In the genomic region with DNA sequence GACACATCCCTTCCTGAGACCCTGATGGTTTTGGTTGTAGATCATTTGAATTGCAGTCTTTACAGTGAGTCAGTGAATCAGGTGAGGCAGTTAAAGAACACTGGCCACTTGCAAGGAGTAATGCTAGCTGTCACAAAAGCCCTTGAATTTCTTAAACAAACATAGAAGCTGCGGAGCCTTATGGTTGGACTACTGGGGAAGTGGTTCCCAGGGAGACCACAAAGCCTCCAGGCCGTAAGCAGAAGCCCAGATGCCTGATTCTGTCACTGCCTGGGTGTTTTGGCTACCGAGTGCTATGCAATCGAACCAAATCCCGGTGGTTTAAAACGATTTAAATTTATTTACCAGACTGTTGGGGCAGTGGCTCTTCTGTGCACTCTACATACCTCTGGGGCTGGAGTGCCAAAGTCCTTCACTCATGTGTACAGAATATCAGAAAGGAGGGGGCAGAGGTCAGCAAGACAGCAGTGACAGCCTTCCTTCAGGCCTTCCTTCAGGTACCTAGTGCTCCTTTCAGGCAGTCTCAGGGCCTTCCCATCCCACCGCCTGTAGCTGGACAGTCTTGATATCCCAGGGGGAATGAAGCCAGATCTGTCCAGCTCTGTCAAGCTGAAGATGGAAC, we compare ENCODE assay signal across 17 mouse cellular contexts.
DNase-seq lines count a peak whose midpoint lies in the region; ATAC-seq and TF ChIP-seq lines count a peak whose summit lies in the region.
"Had no signal": no experiment of that assay in that cellular context is flagged by ENCODE, and none has a peak within 500 bp of the region (broad histone marks: within the 10 kb centered on the region; RNA-seq: fewer than 3 reads in every experiment).

No protein-coding gene starts in this region.

- peaks cover 32% of the 10 kb centered on the region for H3K4me1 ChIP-seq in heart, embryonic 15.5 days (replicated peaks)
- H3K4me1 ChIP-seq in liver, adult 2 months (ENCODE audit: control insufficient read depth, insufficient read depth, low read length): peaks cover 4% of the 10 kb centered on the region
- H3K4me1 ChIP-seq in liver, embryonic 12.5 days: peaks cover 4% of the 10 kb centered on the region; the same call in 1 of the 2 replicates
- H3K4me1 ChIP-seq in lung, embryonic 14.5 days (ENCODE audit: insufficient read depth): no peaks in the 10 kb centered on the region; the same call in none of the 2 replicates
- peaks cover 2% of the 10 kb centered on the region; the same call in 1 of the 2 replicates for H3K4me1 ChIP-seq in forebrain, embryonic 11.5 days (replicated peaks; ENCODE audit: control insufficient read depth, insufficient read depth, low read length)

- 74% methylated on average over 7 of the region's 7 CpGs for WGBS in heart, embryonic 15.5 days
- 48% methylated on average over 7 of the region's 7 CpGs for WGBS in liver, adult 2 months
- 56% methylated on average over 7 of the region's 7 CpGs for WGBS in liver, embryonic 12.5 days (ENCODE audit: insufficient replicate concordance)
- WGBS in lung, embryonic 14.5 days: 46% methylated on average over 7 of the region's 7 CpGs
- 70% methylated on average over 7 of the region's 7 CpGs for WGBS in forebrain, embryonic 11.5 days

- no peaks in the 10 kb centered on the region for H3K36me3 ChIP-seq in heart, embryonic 15.5 days
- H3K36me3 ChIP-seq in liver, adult 2 months (ENCODE audit: control insufficient read depth, insufficient read depth, low read length): no peaks in the 10 kb centered on the region
- no peaks in the 10 kb centered on the region for H3K36me3 ChIP-seq in liver, embryonic 12.5 days
- no peaks in the 10 kb centered on the region for H3K36me3 ChIP-seq in lung, embryonic 14.5 days (ENCODE audit: insufficient read depth)
- H3K36me3 ChIP-seq in forebrain, embryonic 11.5 days (ENCODE audit: control insufficient read depth, insufficient read depth, low read length): no peaks in the 10 kb centered on the region

- no peaks in the 10 kb centered on the region for H3K27me3 ChIP-seq in heart, embryonic 15.5 days
- no peaks in the 10 kb centered on the region for H3K27me3 ChIP-seq in liver, adult 2 months (ENCODE audit: control insufficient read depth, insufficient read depth, low read length)
- H3K27me3 ChIP-seq in liver, embryonic 12.5 days (replicated peaks): no peaks in the 10 kb centered on the region
- no peaks in the 10 kb centered on the region for H3K27me3 ChIP-seq in lung, embryonic 14.5 days (ENCODE audit: insufficient read depth, low read length)
- no peaks in the 10 kb centered on the region for H3K27me3 ChIP-seq in forebrain, embryonic 11.5 days (ENCODE audit: control insufficient read depth, insufficient read depth, low read length)

- H3K79me2 ChIP-seq in liver, adult 2 months (ENCODE audit: control insufficient read depth, insufficient read depth, low read length): no peaks in the 10 kb centered on the region

- no peak overlapping the region for H3K4me2 ChIP-seq in heart, embryonic 15.5 days
- H3K4me2 ChIP-seq in liver, embryonic 12.5 days: no peak overlapping the region
- H3K4me2 ChIP-seq in lung, embryonic 14.5 days: no peak overlapping the region
- H3K4me2 ChIP-seq in forebrain, embryonic 11.5 days (ENCODE audit: low read depth, low read length, severe bottlenecking): no peak overlapping the region
- H3K4me2 ChIP-seq: hindbrain, embryonic 14.5 days had no signal

- no peak for DNase-seq in heart, postnatal 25 days (ENCODE audit: low spot score)
- peak; percentile 29 for DNase-seq in liver, adult 2 months (ENCODE audit: extremely low read depth, low read depth, low spot score)
- DNase-seq in lung, embryonic 14.5 days: peak; percentile 48
- DNase-seq in yolk sac, embryonic 10.5 days (ENCODE audit: low spot score): peak; percentile 78
- no peak for DNase-seq in forebrain, embryonic 11.5 days (ENCODE audit: low spot score)
- DNase-seq: adrenal gland, postnatal 10 days; cerebellum, adult 11-12 months; cerebellum, postnatal 36 days; right cerebral cortex, postnatal 25 days; thymus, postnatal 14 days had no signal

- no peak overlapping the region for H3K4me3 ChIP-seq in heart, embryonic 15.5 days
- no peak overlapping the region for H3K4me3 ChIP-seq in liver, adult 2 months (ENCODE audit: insufficient read depth, low read depth, low read length)
- no peak overlapping the region for H3K4me3 ChIP-seq in liver, embryonic 12.5 days
- H3K4me3 ChIP-seq in lung, embryonic 14.5 days (ENCODE audit: low read depth, low read length): no peak overlapping the region
- H3K4me3 ChIP-seq in forebrain, embryonic 11.5 days (ENCODE audit: low read depth, low read length): no peak overlapping the region
- H3K4me3 ChIP-seq: erythroblast, embryonic 14.5 days; megakaryocyte, embryonic 14.5 days had no signal

- intact Hi-C loops in heart, postnatal 25 days (cut with DNase I): no loop called here

- H3K27ac ChIP-seq in heart, embryonic 15.5 days: 0 out of 2 replicates have a peak overlapping the region, but pooled peaks have one; percentile 1
- H3K27ac ChIP-seq in liver, adult 2 months (replicated peaks; ENCODE audit: insufficient read depth, low read depth, low read length): no peak overlapping the region
- no peak overlapping the region for H3K27ac ChIP-seq in liver, embryonic 12.5 days
- no peak overlapping the region for H3K27ac ChIP-seq in lung, embryonic 14.5 days (ENCODE audit: low read depth)
- H3K27ac ChIP-seq in forebrain, embryonic 11.5 days (ENCODE audit: low read depth, low read length): no peak overlapping the region
- H3K27ac ChIP-seq: liver, embryonic 14.5 days had no signal

- no peak for TF ChIP-seq POLR2A in liver, adult 2 months (IDR thresholded peaks at IDR 0.05; ENCODE audit: extremely low read depth, insufficient read depth, low read length)

- H3K9ac ChIP-seq in heart, embryonic 15.5 days: no peak overlapping the region
- H3K9ac ChIP-seq in liver, adult 2 months (ENCODE audit: low read depth, low read length): no peak overlapping the region
- H3K9ac ChIP-seq in liver, embryonic 12.5 days: no peak overlapping the region
- no peak overlapping the region for H3K9ac ChIP-seq in lung, embryonic 14.5 days
- H3K9ac ChIP-seq in forebrain, embryonic 11.5 days (ENCODE audit: low read length): no peak overlapping the region
- H3K9ac ChIP-seq: hindbrain, embryonic 14.5 days; liver, embryonic 14.5 days had no signal

- no peaks in the 10 kb centered on the region for H3K9me3 ChIP-seq in heart, embryonic 15.5 days (replicated peaks)
- H3K9me3 ChIP-seq in liver, embryonic 12.5 days (replicated peaks): no peaks in the 10 kb centered on the region
- no peaks in the 10 kb centered on the region for H3K9me3 ChIP-seq in lung, embryonic 14.5 days (ENCODE audit: low read depth, low read length)
- no peaks in the 10 kb centered on the region for H3K9me3 ChIP-seq in forebrain, embryonic 11.5 days (ENCODE audit: control insufficient read depth, low read length)
- H3K9me3 ChIP-seq: megakaryocyte, embryonic 14.5 days had no signal

- TF ChIP-seq CTCF in liver, adult 2 months (IDR thresholded peaks at IDR 0.05; ENCODE audit: low read depth, low read length): no peak
- no peak for TF ChIP-seq CTCF in lung, embryonic 14.5 days (IDR thresholded peaks at IDR 0.05; ENCODE audit: low read depth)

- ATAC-seq in heart, embryonic 15.5 days (replicated peaks; ENCODE audit: insufficient number of reproducible peaks, insufficient read depth, low FRiP score, low read depth): no peak
- no peak for ATAC-seq in liver, embryonic 12.5 days
- peak; percentile 41; the same call in 1 of the 2 replicates for ATAC-seq in lung, embryonic 14.5 days (ENCODE audit: insufficient read depth)
- ATAC-seq in forebrain, embryonic 11.5 days (replicated peaks; ENCODE audit: low FRiP score): no peak
- ATAC-seq: forebrain, embryonic 16.5 days had no signal

Comparison
In these comparisons a context has a peak if more than half of its experiments do, and no peak if none do; other contexts are left out.
1. DNase-seq: peak in liver, adult 2 months (single experiment), lung, embryonic 14.5 days (single experiment) and yolk sac, embryonic 10.5 days (single experiment); none in heart, postnatal 25 days (single experiment) and forebrain, embryonic 11.5 days (single experiment).